Mouse (Mus musculus) intestine, embryonic 15.5 days (tissue): ENCODE data around the gene Olfr720. TPM values are rescaled to one million over a fixed set of nuclear protein-coding genes. Genes with fewer than 3 reads are reported as not detected.

Experiments used
- ATAC-seq: fragments of 200-750 bp; cut with Nextera tagmentation; 2 replicates; pipeline ENCODE4 v1.8.0; 2017; ENCODE audit warnings: moderate TSS enrichment, moderate library complexity
- H3K27ac ChIP-seq: fragments of 300-500 bp; sonication (generic); 2 replicates; pipeline ENCODE4 v1.5.1; 2015; ENCODE audit warnings: mild to moderate bottlenecking, inconsistent platforms
- H3K27me3 ChIP-seq: fragments of 300-500 bp; sonication (generic); replicated peaks from 2 replicates; pipeline ENCODE4 v1.6.1; 2015; ENCODE audit warnings: inconsistent platforms
- H3K36me3 ChIP-seq: fragments of 300-500 bp; sonication (generic); 2 replicates; pipeline ENCODE4 v1.6.1; 2015; ENCODE audit warnings: inconsistent platforms
- H3K4me1 ChIP-seq: fragments of 300-500 bp; sonication (generic); replicated peaks from 2 replicates; pipeline ENCODE4 v1.6.1; 2015; ENCODE audit warnings: inconsistent platforms
- H3K4me2 ChIP-seq: fragments of 300-500 bp; sonication (generic); replicated peaks from 2 replicates; pipeline ENCODE4 v1.6.1; 2015; ENCODE audit warnings: mild to moderate bottlenecking, inconsistent platforms
- H3K4me3 ChIP-seq: fragments of 300-500 bp; sonication (generic); replicated peaks from 2 replicates; pipeline ENCODE4 v1.5.1; 2015; ENCODE audit warnings: inconsistent platforms
- H3K9ac ChIP-seq: fragments of 300-500 bp; sonication (generic); 2 replicates; pipeline ENCODE4 v1.6.1; 2015; ENCODE audit warnings: inconsistent platforms
- H3K9me3 ChIP-seq: fragments of 300-500 bp; sonication (generic); 2 replicates; pipeline ENCODE4 v1.6.1; 2016; ENCODE audit warnings: inconsistent platforms
- WGBS: fragments of 180-500 bp; shearing (Covaris S2); methylation state at CpG from one replicate; pipeline ENCODE4 v1.1.7; 2015; 5-methylcytosine and 5-hydroxymethylcytosine counted together
- polyA plus RNA-seq: library from polyadenylated mRNA; unstranded; fragments of >200 nt; fragmentation: Nextera tagmentation; extraction: Ambion mirVana; gene quantifications from 2 replicates; pipeline ENCODE4 v1.2.1, GENCODE M21; 2015

Olfr720 gene
- polyA plus RNA-seq, result not detected in 2 replicates

DNA sequence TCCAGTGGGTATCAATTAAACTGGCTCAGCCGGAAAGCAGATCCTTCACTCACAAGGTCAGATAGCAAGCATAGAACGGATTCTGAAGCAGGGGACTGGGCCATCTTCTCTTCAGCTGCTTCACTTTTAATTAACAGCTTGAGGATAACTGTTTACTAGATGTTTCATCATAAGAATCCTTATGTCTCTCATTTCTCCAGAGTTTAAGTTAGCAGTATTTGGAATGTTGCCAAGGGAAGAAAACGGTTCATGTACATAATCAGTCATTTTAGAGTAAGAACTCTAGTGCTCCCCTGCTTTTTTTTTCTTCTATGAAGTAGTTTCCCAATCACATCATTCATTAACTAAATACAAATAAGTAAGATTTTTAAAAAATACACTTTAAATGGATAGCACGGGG lies at the start of gene Olfr720:
TSS of gene Olfr720 (minus strand) at position 101 of the 400 bp plus-strand sequence.
- Histone ChIP-seq H3K4me3 (no peak within 1 kb of the TSS), H3K27me3 (no peaks in the 10 kb centered on the region), H3K4me2 (no peak within 1 kb of the TSS), H3K9me3 (no peaks in the 10 kb centered on the region), H3K27ac (no peak within 1 kb of the TSS), H3K36me3 (no peaks in the 10 kb centered on the region), H3K4me1 (no peaks in the 10 kb centered on the region), H3K9ac (no peak within 1 kb of the TSS)
- ATAC-seq, result no peak
- WGBS, result 62% methylated on average over 4 of the region's 4 CpGs

Other genes starting within 250 kb of the Olfr720 start
- gene Atxn7, start 225.4 kb downstream of the Olfr720 start, polyA plus RNA-seq, result 3.6 and 4.2 TPM in 2 replicates
- gene Thoc7, start 225.0 kb downstream of the Olfr720 start, polyA plus RNA-seq, result 184 and 196 TPM in 2 replicates
- gene Psmd6, start 65.9 kb downstream of the Olfr720 start, polyA plus RNA-seq, result 211 and 224 TPM in 2 replicates
- not detected in 2 replicates for gene Olfr31, start 136.0 kb upstream of the Olfr720 start, polyA plus RNA-seq
- 5.8 and 7.1 TPM in 2 replicates for gene Il3ra, start 159.4 kb upstream of the Olfr720 start, polyA plus RNA-seq
- gene Olfr721-ps1, start 214.5 kb upstream of the Olfr720 start, polyA plus RNA-seq, result not detected in 2 replicates